Mouse (Mus musculus): ENCODE results near the gene Cda.

DNA sequence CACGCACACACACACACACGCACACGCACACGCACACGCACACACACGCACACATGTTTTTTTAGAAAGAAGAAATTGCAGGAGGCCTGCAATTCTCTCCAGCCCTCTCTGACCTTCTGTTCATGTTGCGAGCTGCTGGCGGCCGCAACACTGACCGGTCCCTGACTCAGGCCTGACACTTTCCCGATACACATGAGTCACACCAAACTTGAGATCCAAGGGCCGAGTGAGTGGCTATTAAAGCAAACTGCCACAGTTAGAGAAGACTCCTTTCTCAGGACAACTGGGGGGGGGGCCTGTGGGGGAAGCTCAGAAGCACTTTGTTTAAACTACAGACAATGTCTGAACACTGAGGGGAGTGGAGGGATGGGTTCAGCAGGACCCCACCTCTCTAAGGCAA is 11.2 kb downstream of the Cda start:
- TF ChIP-seq POLR2A (IDR thresholded peaks at IDR 0.05; ENCODE audit: insufficient read depth, low read depth, low read length): no peak
- TF ChIP-seq CTCF (IDR thresholded peaks at IDR 0.05; ENCODE audit: insufficient read depth, low read depth, low read length): no peak

Measured in olfactory bulb, adult 2 months (tissue).